ENCODE assay signal across 24 mouse cellular contexts in the genomic region with DNA sequence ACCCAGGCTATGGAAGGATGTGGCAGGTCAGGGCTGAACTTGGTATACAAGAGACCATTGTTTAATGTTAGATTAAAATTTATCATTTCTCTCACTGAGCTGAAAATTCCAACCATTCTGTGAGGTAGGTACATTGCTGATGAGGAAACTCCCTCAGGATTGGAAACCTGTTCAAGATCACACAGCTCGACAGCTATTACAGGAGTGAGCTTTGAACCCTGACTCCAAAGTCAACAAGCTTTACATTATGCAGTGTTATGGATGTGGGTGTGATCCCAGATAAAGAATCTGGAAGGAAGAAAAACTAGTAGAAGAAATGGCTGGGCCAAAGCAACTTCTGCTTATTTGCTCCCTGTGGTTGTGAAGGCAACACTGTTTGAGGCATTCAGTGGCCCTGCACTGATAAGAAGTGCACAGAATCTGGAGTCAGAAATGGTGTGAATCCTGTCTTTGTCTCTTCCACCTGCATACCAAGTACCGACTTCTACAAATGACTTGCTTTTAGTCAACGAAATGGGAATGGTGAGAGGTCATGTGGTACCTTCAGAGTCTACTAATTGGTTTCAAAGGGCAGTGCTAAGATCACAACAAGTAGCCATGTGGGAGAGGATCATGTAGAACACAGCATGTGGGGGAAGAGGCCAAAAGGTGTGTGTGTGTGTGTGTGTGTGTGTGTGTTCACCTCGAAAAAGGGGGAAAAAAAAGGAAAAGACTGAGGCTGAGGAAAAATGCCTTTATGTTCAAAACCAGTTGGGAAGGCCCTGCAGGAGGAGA. TPM values are rescaled to one million over a fixed set of nuclear protein-coding genes. Genes with fewer than 3 reads are reported as not detected.
DNase-seq lines count a peak whose midpoint lies in the region; ATAC-seq and TF ChIP-seq lines count a peak whose summit lies in the region.
"Had no signal": no experiment of that assay in that cellular context is flagged by ENCODE, and none has a peak within 500 bp of the region (broad histone marks: within the 10 kb centered on the region; RNA-seq: fewer than 3 reads in every experiment).

No protein-coding gene starts in this region.

- WGBS in intestine, embryonic 16.5 days = 51% methylated on average over 4 of the region's 4 CpGs
- WGBS in small intestine, adult 2 months = 30% methylated on average over 4 of the region's 4 CpGs
- WGBS in stomach, postnatal 0 days = 54% methylated on average over 4 of the region's 4 CpGs
- WGBS in forebrain, embryonic 14.5 days = 79% methylated on average over 4 of the region's 4 CpGs
- 86% methylated on average over 4 of the region's 4 CpGs for WGBS in forebrain, embryonic 16.5 days
- WGBS in embryonic facial prominence, embryonic 10.5 days = 81% methylated on average over 4 of the region's 4 CpGs

- no peaks in the 10 kb centered on the region for H3K27me3 ChIP-seq in intestine, embryonic 16.5 days (replicated peaks; ENCODE audit: control insufficient read depth, insufficient read depth, low read length)
- no peaks in the 10 kb centered on the region for H3K27me3 ChIP-seq in small intestine, adult 2 months (ENCODE audit: control insufficient read depth, insufficient read depth, low read length)
- no peaks in the 10 kb centered on the region for H3K27me3 ChIP-seq in stomach, postnatal 0 days (ENCODE audit: control insufficient read depth, insufficient read depth, low read length)
- no peaks in the 10 kb centered on the region for H3K27me3 ChIP-seq in forebrain, embryonic 14.5 days (replicated peaks; ENCODE audit: control insufficient read depth, insufficient read depth, low read length)
- no peaks in the 10 kb centered on the region for H3K27me3 ChIP-seq in forebrain, embryonic 16.5 days (replicated peaks; ENCODE audit: control insufficient read depth, insufficient read depth, low read length)
- no peaks in the 10 kb centered on the region for H3K27me3 ChIP-seq in embryonic facial prominence, embryonic 10.5 days (replicated peaks; ENCODE audit: low read depth, poor library complexity, severe bottlenecking)
- H3K27me3 ChIP-seq: CH12.LX; embryonic facial prominence, embryonic 15.5 days; forebrain, embryonic 15.5 days; hindbrain, embryonic 12.5 days had no signal

- no peaks in the 10 kb centered on the region for H3K36me3 ChIP-seq in intestine, embryonic 16.5 days (ENCODE audit: control insufficient read depth, insufficient read depth, low read length)
- no peaks in the 10 kb centered on the region for H3K36me3 ChIP-seq in small intestine, adult 2 months (ENCODE audit: control insufficient read depth, insufficient read depth, low read length)
- no peaks in the 10 kb centered on the region for H3K36me3 ChIP-seq in stomach, postnatal 0 days (ENCODE audit: control insufficient read depth, insufficient read depth, low read length)
- H3K36me3 ChIP-seq in forebrain, embryonic 14.5 days (ENCODE audit: control insufficient read depth, insufficient read depth, low read length) = no peaks in the 10 kb centered on the region
- H3K36me3 ChIP-seq in forebrain, embryonic 16.5 days (ENCODE audit: control insufficient read depth, insufficient read depth) = no peaks in the 10 kb centered on the region
- H3K36me3 ChIP-seq in embryonic facial prominence, embryonic 10.5 days (replicated peaks) = peaks cover 5% of the 10 kb centered on the region; the same call in 1 of the 2 replicates
- H3K36me3 ChIP-seq: embryonic facial prominence, embryonic 15.5 days; forebrain, embryonic 15.5 days; hindbrain, embryonic 12.5 days had no signal

- H3K27ac ChIP-seq in intestine, embryonic 16.5 days (ENCODE audit: low read length) = peak overlapping the region; percentile 77
- H3K27ac ChIP-seq in small intestine, adult 2 months (ENCODE audit: insufficient read depth, low read depth, low read length) = peak overlapping the region; percentile 93
- peak overlapping the region; percentile 56; the same call in 1 of the 2 replicates for H3K27ac ChIP-seq in stomach, postnatal 0 days (replicated peaks)
- no peak overlapping the region for H3K27ac ChIP-seq in forebrain, embryonic 14.5 days (ENCODE audit: low read depth, low read length)
- no peak overlapping the region for H3K27ac ChIP-seq in forebrain, embryonic 16.5 days (ENCODE audit: low read length)
- no peak overlapping the region for H3K27ac ChIP-seq in embryonic facial prominence, embryonic 10.5 days (replicated peaks)
- H3K27ac ChIP-seq: embryonic facial prominence, embryonic 15.5 days; forebrain, embryonic 10.5 days; forebrain, embryonic 15.5 days; gastrocnemius, adult 2 months; heart, embryonic 10.5 days; hindbrain, embryonic 12.5 days had no signal

- H3K4me1 ChIP-seq in intestine, embryonic 16.5 days (ENCODE audit: control insufficient read depth, insufficient read depth, low read length) = no peaks in the 10 kb centered on the region
- peaks cover 12% of the 10 kb centered on the region; the same call in 1 of the 2 replicates for H3K4me1 ChIP-seq in small intestine, adult 2 months (ENCODE audit: control insufficient read depth, insufficient read depth, insufficient read length, low read length)
- H3K4me1 ChIP-seq in stomach, postnatal 0 days (replicated peaks; ENCODE audit: control insufficient read depth, insufficient read depth) = no peaks in the 10 kb centered on the region
- H3K4me1 ChIP-seq in forebrain, embryonic 14.5 days (ENCODE audit: control insufficient read depth, insufficient read depth, low read length) = no peaks in the 10 kb centered on the region
- no peaks in the 10 kb centered on the region for H3K4me1 ChIP-seq in forebrain, embryonic 16.5 days (replicated peaks; ENCODE audit: control insufficient read depth, insufficient read depth, low read length)
- no peaks in the 10 kb centered on the region for H3K4me1 ChIP-seq in embryonic facial prominence, embryonic 10.5 days
- H3K4me1 ChIP-seq: embryonic facial prominence, embryonic 15.5 days; forebrain, embryonic 10.5 days; forebrain, embryonic 15.5 days; heart, embryonic 10.5 days; hindbrain, embryonic 12.5 days had no signal

- H3K9me3 ChIP-seq in intestine, embryonic 16.5 days (ENCODE audit: control insufficient read depth, low read length) = no peaks in the 10 kb centered on the region
- no peaks in the 10 kb centered on the region for H3K9me3 ChIP-seq in stomach, postnatal 0 days (ENCODE audit: control insufficient read depth, low read length)
- no peaks in the 10 kb centered on the region for H3K9me3 ChIP-seq in forebrain, embryonic 14.5 days (replicated peaks; ENCODE audit: control insufficient read depth, low read length)
- no peaks in the 10 kb centered on the region for H3K9me3 ChIP-seq in forebrain, embryonic 16.5 days (ENCODE audit: control insufficient read depth, low read length)
- H3K9me3 ChIP-seq in embryonic facial prominence, embryonic 10.5 days = no peaks in the 10 kb centered on the region
- H3K9me3 ChIP-seq: embryonic facial prominence, embryonic 15.5 days; forebrain, embryonic 10.5 days; forebrain, embryonic 15.5 days; heart, embryonic 10.5 days; hindbrain, embryonic 12.5 days had no signal

- no peak overlapping the region for H3K4me2 ChIP-seq in intestine, embryonic 16.5 days (ENCODE audit: low read depth, low read length)
- no peak overlapping the region for H3K4me2 ChIP-seq in stomach, postnatal 0 days (replicated peaks; ENCODE audit: low read depth)
- H3K4me2 ChIP-seq in forebrain, embryonic 14.5 days (ENCODE audit: low read length) = no peak overlapping the region
- no peak overlapping the region for H3K4me2 ChIP-seq in forebrain, embryonic 16.5 days (ENCODE audit: low read length)
- H3K4me2 ChIP-seq: embryonic facial prominence, embryonic 15.5 days; forebrain, embryonic 15.5 days; hindbrain, embryonic 12.5 days had no signal

- TF ChIP-seq EP300 in stomach, postnatal 0 days (optimal IDR thresholded peaks at IDR 0.05) = no peak

- peak; percentile 79 for DNase-seq in MEL-GATA-1-ER (ENCODE audit: extremely low read depth, low read depth)
- DNase-seq in stomach, postnatal 0 days (ENCODE audit: low spot score) = peak; percentile 17
- DNase-seq in forebrain, embryonic 14.5 days (ENCODE audit: low spot score) = no peak
- no peak for DNase-seq in embryonic facial prominence, embryonic 10.5 days (ENCODE audit: low spot score)
- DNase-seq: adrenal gland, adult 8-10 months; adrenal gland, postnatal 36 days; cerebellum, adult 2 months; cerebellum, postnatal 10 days; gastrocnemius, adult 2 months; gastrocnemius, postnatal 25 days; heart, adult 11 months; heart, postnatal 10 days; heart, postnatal 4 days had no signal

- TF ChIP-seq CTCF in small intestine, adult 2 months (IDR thresholded peaks at IDR 0.05; ENCODE audit: extremely low read depth, insufficient read length, insufficient replicate concordance, low read depth, low read length) = no peak
- no peak for TF ChIP-seq CTCF in stomach, postnatal 0 days (IDR thresholded peaks at IDR 0.05; ENCODE audit: low read depth)

- TF ChIP-seq POLR2A in small intestine, adult 2 months (IDR thresholded peaks at IDR 0.05; ENCODE audit: low read depth, low read length) = no peak

- peak; percentile 96 for ATAC-seq in intestine, embryonic 16.5 days
- peak; percentile 95 for ATAC-seq in stomach, postnatal 0 days (ENCODE audit: low FRiP score, low TSS enrichment)
- ATAC-seq in forebrain, embryonic 14.5 days = no peak
- no peak for ATAC-seq in forebrain, embryonic 16.5 days
- ATAC-seq: forebrain, embryonic 15.5 days; hindbrain, embryonic 16.5 days had no signal

- H3K4me3 ChIP-seq in intestine, embryonic 16.5 days (ENCODE audit: low read length) = no peak overlapping the region
- H3K4me3 ChIP-seq in small intestine, adult 2 months (ENCODE audit: low read depth, low read length) = no peak overlapping the region
- H3K4me3 ChIP-seq in stomach, postnatal 0 days (ENCODE audit: low read depth, low read length) = no peak overlapping the region
- H3K4me3 ChIP-seq in forebrain, embryonic 14.5 days (ENCODE audit: low read depth, low read length) = no peak overlapping the region
- no peak overlapping the region for H3K4me3 ChIP-seq in forebrain, embryonic 16.5 days (replicated peaks; ENCODE audit: low read length)
- no peak overlapping the region for H3K4me3 ChIP-seq in embryonic facial prominence, embryonic 10.5 days
- H3K4me3 ChIP-seq: embryonic facial prominence, embryonic 15.5 days; erythroblast, embryonic 14.5 days; forebrain, embryonic 10.5 days; forebrain, embryonic 15.5 days; gastrocnemius, adult 2 months; heart, embryonic 10.5 days; hindbrain, embryonic 12.5 days had no signal

- H3K9ac ChIP-seq in intestine, embryonic 16.5 days (ENCODE audit: low read depth, low read length) = no peak overlapping the region
- H3K9ac ChIP-seq in stomach, postnatal 0 days (ENCODE audit: low read length) = no peak overlapping the region
- H3K9ac ChIP-seq in forebrain, embryonic 14.5 days (ENCODE audit: low read length) = no peak overlapping the region
- no peak overlapping the region for H3K9ac ChIP-seq in forebrain, embryonic 16.5 days (replicated peaks; ENCODE audit: low read depth, low read length)
- H3K9ac ChIP-seq: embryonic facial prominence, embryonic 15.5 days; forebrain, embryonic 15.5 days; hindbrain, embryonic 12.5 days had no signal

RNA-seq across cellular contexts. Expression of gene Gpr82, which starts 55.8 kb away (rescaled TPM):
- polyA plus RNA-seq in intestine, embryonic 16.5 days (2015; fragmentation: Nextera tagmentation; extraction: Ambion mirVana) = 0.20 and 0.29 TPM in 2 replicates
- not detected in 2 replicates for polyA plus RNA-seq in small intestine, adult 2 months (2012; rRNA removed)
- 0.21 TPM in 1 of 2 replicates, not detected in the other for polyA plus RNA-seq in stomach, postnatal 0 days (2015; fragmentation: Nextera tagmentation; extraction: Ambion mirVana)
- 0.13 and 0.36 TPM in 2 replicates for polyA plus RNA-seq in forebrain, embryonic 14.5 days (2014; fragmentation: Nextera tagmentation; extraction: Ambion mirVana)
- 0.35 and 0.61 TPM in 2 replicates for polyA plus RNA-seq in forebrain, embryonic 16.5 days (2015; fragmentation: Nextera tagmentation; extraction: Ambion mirVana)
- 0.42 and 0.63 TPM in 2 replicates for polyA plus RNA-seq in embryonic facial prominence, embryonic 10.5 days (2016; fragmentation: Nextera tagmentation; extraction: Ambion mirVana)
- polyA plus RNA-seq: cerebellum, adult 2 months; erythroblast, embryonic 14.5 days had no signal

Comparison
In these comparisons a context has a peak if more than half of its experiments do, and no peak if none do; other contexts are left out.
1. DNase-seq: peak in MEL-GATA-1-ER (single experiment) and stomach, postnatal 0 days (single experiment); none in forebrain, embryonic 14.5 days (single experiment) and embryonic facial prominence, embryonic 10.5 days (single experiment).
2. ATAC-seq: peak in intestine, embryonic 16.5 days (single experiment) and stomach, postnatal 0 days (single experiment); none in forebrain, embryonic 14.5 days (single experiment) and forebrain, embryonic 16.5 days (single experiment).
3. H3K27ac ChIP-seq: peak in intestine, embryonic 16.5 days (single experiment), small intestine, adult 2 months (single experiment) and stomach, postnatal 0 days (single experiment); none in forebrain, embryonic 14.5 days (single experiment), forebrain, embryonic 16.5 days (single experiment) and embryonic facial prominence, embryonic 10.5 days (single experiment).